Mouse (Mus musculus): Measurements from ENCODE around the gene Zfhx3. TPM values are rescaled to one million over a fixed set of nuclear protein-coding genes. Genes with fewer than 3 reads are reported as not detected.

Zfhx3 gene
- polyA plus RNA-seq, 1 experiment from 2014 or later: 68.4 TPM

DNA sequence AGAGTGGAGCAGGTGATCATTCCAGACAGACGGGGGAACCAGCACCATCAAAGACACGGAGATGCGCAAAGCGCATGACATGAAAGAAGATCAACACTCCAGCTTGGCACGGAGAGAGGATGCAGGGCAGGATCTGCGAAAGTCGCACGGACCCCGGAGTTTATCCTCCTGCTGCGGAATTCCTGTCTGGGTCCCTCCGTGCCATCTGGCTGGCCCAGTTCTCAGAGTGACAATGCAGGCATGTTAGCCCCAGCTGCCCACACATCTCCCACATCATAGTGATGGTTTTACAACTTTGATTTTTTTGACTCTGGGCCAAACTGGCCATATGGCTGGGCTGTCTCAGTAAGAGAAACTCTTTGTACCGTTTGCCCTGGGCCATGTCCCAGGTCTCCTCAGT, 623.6 kb downstream of the Zfhx3 start:
- WGBS: 73% methylated on average over 12 of the region's 12 CpGs
- no peaks in the 10 kb centered on the region; the same call in 1 of the 2 replicates for H3K4me1 ChIP-seq (ENCODE audit: control insufficient read depth, insufficient read depth, low read length)
- H3K9me3 ChIP-seq (ENCODE audit: control insufficient read depth, low read length): no peaks in the 10 kb centered on the region; the same call in 1 of the 2 replicates
- no peaks in the 10 kb centered on the region for H3K36me3 ChIP-seq (ENCODE audit: control insufficient read depth, insufficient read depth, low read length)
- no peaks in the 10 kb centered on the region for H3K27me3 ChIP-seq (ENCODE audit: control insufficient read depth, insufficient read depth, low read length)
- DNase-seq (no peak), ATAC-seq (ENCODE audit: low FRiP score, low TSS enrichment) (no peak)
- H3K4me2 ChIP-seq (ENCODE audit: low read length): no peak overlapping the region
- H3K9ac ChIP-seq (replicated peaks; ENCODE audit: low read length): no peak overlapping the region
- no peak overlapping the region for H3K4me3 ChIP-seq (replicated peaks; ENCODE audit: low read depth, low read length)
- no peak overlapping the region for H3K27ac ChIP-seq (replicated peaks; ENCODE audit: low read depth, low read length)

DNA sequence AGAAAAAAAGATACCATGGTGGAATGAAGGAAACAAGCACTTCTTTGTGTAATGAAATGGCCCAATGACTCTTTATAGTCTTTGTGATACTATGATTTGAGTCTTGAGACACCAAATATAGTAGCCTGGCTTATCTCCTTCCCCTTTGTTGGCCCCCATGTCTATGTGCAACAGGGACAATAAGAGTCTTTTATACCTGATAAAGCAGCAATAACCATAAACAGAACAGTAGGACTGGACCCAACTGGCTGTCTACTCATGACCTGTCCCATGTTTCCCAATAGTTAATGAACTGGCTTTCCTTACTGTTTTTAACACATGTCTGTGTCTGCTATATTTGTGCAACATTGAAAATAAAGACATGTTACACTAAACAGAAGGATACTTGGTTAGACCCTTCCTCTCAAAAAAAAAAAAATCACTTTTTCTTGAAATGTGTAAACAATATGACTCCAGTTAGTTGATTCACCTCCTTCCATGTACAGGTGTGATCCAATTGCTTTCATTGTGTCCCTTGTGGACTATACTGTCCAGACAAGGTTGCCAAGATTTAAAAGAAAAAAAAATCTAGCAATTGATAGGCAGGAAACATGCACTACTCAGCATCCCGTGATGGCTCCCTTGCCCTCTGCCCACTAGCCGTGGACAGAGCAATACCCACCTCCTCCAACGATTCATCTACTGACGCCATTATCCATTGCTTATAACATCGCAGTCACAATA, 631.0 kb downstream of the Zfhx3 start:
- DNase-seq (no peak), ATAC-seq (ENCODE audit: low FRiP score, low TSS enrichment) (no peak)
- Histone ChIP-seq H3K9me3 (ENCODE audit: control insufficient read depth, low read length) (no peaks in the 10 kb centered on the region; the same call in 1 of the 2 replicates), H3K27me3 (ENCODE audit: control insufficient read depth, insufficient read depth, low read length) (no peaks in the 10 kb centered on the region), H3K4me1 (ENCODE audit: control insufficient read depth, insufficient read depth, low read length) (peaks cover 13% of the 10 kb centered on the region; the same call in 1 of the 2 replicates), H3K4me3 (replicated peaks; ENCODE audit: low read depth, low read length) (no peak overlapping the region), H3K36me3 (ENCODE audit: control insufficient read depth, insufficient read depth, low read length) (no peaks in the 10 kb centered on the region), H3K4me2 (ENCODE audit: low read length) (no peak overlapping the region), H3K27ac (replicated peaks; ENCODE audit: low read depth, low read length) (no peak overlapping the region), H3K9ac (replicated peaks; ENCODE audit: low read length) (no peak overlapping the region)
- WGBS: 86% methylated on average over 5 of the region's 5 CpGs

DNA sequence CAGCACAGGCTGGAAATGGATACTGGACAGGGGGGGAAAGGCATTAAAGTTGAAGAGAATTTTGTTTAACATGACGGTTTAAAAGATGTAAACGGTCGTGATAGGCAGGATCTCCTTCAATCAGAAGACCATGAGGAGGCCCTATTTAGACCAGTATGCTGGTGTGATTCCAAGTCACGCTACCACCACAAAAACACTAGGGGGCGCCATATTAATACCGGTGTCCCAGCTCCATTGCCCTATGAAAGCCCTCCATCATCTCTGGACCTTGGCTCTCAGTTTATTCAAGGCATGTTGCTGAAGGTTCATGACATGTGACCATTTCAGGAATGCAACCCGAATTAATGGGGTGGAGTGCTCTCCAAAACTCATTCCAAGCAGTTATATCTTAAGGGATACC, 631.7 kb downstream of the Zfhx3 start:
- no peaks in the 10 kb centered on the region for H3K27me3 ChIP-seq (ENCODE audit: control insufficient read depth, insufficient read depth, low read length)
- no peaks in the 10 kb centered on the region for H3K9me3 ChIP-seq (ENCODE audit: control insufficient read depth, low read length)
- WGBS: 38% methylated on average over 7 of the region's 7 CpGs
- no peak for ATAC-seq (ENCODE audit: low FRiP score, low TSS enrichment)
- H3K27ac ChIP-seq (replicated peaks; ENCODE audit: low read depth, low read length): no peak overlapping the region
- DNase-seq: no peak
- no peak overlapping the region for H3K9ac ChIP-seq (replicated peaks; ENCODE audit: low read length)
- no peaks in the 10 kb centered on the region for H3K36me3 ChIP-seq (ENCODE audit: control insufficient read depth, insufficient read depth, low read length)
- peaks cover 13% of the 10 kb centered on the region; the same call in 1 of the 2 replicates for H3K4me1 ChIP-seq (ENCODE audit: control insufficient read depth, insufficient read depth, low read length)
- H3K4me2 ChIP-seq (ENCODE audit: low read length): no peak overlapping the region
- H3K4me3 ChIP-seq (replicated peaks; ENCODE audit: low read depth, low read length): no peak overlapping the region

DNA sequence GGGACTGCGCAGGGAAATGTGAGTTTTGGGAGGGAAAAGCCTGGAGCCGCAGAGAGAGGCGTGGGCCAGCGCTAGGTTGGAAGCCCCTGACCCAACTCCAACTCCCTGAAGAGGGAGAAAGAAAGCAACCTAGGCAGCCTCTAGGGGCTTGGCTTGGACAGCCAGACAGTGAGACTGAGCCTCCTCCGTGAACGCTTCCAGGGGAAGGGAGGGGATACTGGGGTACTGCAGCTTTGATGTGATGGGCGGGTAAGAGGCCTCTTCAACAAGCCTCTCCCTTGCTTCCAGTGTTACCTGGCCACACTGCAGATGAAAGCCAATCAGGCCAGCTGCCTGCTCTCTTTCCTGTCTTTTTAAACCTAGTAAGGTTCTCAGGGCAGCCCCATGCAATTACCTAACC, 635.1 kb downstream of the Zfhx3 start:
- no peak overlapping the region; the same call in 1 of the 2 replicates for H3K9ac ChIP-seq (replicated peaks; ENCODE audit: low read length)
- peaks cover 13% of the 10 kb centered on the region; the same call in 1 of the 2 replicates for H3K4me1 ChIP-seq (ENCODE audit: control insufficient read depth, insufficient read depth, low read length)
- ATAC-seq (ENCODE audit: low FRiP score, low TSS enrichment) (no peak), DNase-seq (peak; percentile 35)
- peak overlapping the region; percentile 38; the same call in 1 of the 2 replicates for H3K27ac ChIP-seq (replicated peaks; ENCODE audit: low read depth, low read length)
- H3K27me3 ChIP-seq (ENCODE audit: control insufficient read depth, insufficient read depth, low read length): no peaks in the 10 kb centered on the region
- H3K9me3 ChIP-seq (ENCODE audit: control insufficient read depth, low read length): no peaks in the 10 kb centered on the region
- H3K4me2 ChIP-seq (ENCODE audit: low read length): no peak overlapping the region
- H3K4me3 ChIP-seq (replicated peaks; ENCODE audit: low read depth, low read length): no peak overlapping the region
- no peaks in the 10 kb centered on the region for H3K36me3 ChIP-seq (ENCODE audit: control insufficient read depth, insufficient read depth, low read length)
- WGBS: 25% methylated on average over 7 of the region's 7 CpGs

GRCm38 (mm10) chr8:108578388-108578787, 635.9 kb downstream of the Zfhx3 start:
- Histone ChIP-seq H3K4me1 (ENCODE audit: control insufficient read depth, insufficient read depth, low read length) (peaks cover 13% of the 10 kb centered on the region; the same call in 1 of the 2 replicates), H3K27me3 (ENCODE audit: control insufficient read depth, insufficient read depth, low read length) (no peaks in the 10 kb centered on the region), H3K9me3 (ENCODE audit: control insufficient read depth, low read length) (no peaks in the 10 kb centered on the region), H3K27ac (replicated peaks; ENCODE audit: low read depth, low read length) (peak overlapping the region; percentile 67), H3K4me2 (ENCODE audit: low read length) (peak overlapping the region; percentile 14; the same call in 1 of the 2 replicates), H3K36me3 (ENCODE audit: control insufficient read depth, insufficient read depth, low read length) (no peaks in the 10 kb centered on the region), H3K4me3 (replicated peaks; ENCODE audit: low read depth, low read length) (no peak overlapping the region), H3K9ac (replicated peaks; ENCODE audit: low read length) (0 out of 2 replicates have a peak overlapping the region, but pooled peaks have one; percentile 16)
- DNase-seq (peak; percentile 73), ATAC-seq (ENCODE audit: low FRiP score, low TSS enrichment) (0 out of 2 replicates have a peak, but pooled peaks have one; percentile 58)
- WGBS: 31% methylated on average over 10 of the region's 10 CpGs

DNA sequence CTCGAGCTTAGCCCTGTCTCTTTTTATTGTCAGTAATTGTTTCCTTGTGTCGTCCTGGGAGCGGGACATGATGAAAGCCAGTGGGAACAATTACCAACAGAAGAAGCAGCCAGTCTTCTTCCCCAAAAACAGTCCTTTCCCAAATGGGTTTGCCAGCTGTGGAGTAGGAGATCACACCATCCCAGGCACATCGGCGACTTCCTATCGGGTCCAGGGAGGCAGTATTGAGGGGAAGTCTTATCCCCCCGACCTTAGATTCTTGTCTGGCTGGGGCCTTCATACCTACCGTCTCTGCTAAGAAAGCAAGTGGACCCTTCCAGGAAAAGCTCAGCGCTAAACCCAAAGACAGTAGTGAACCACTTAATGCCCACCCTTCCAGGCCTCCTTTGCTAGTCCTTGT, 637.4 kb downstream of the Zfhx3 start:
- DNase-seq (no peak), ATAC-seq (ENCODE audit: low FRiP score, low TSS enrichment) (no peak)
- Histone ChIP-seq H3K4me1 (ENCODE audit: control insufficient read depth, insufficient read depth, low read length) (peaks cover 13% of the 10 kb centered on the region; the same call in 1 of the 2 replicates), H3K27me3 (ENCODE audit: control insufficient read depth, insufficient read depth, low read length) (no peaks in the 10 kb centered on the region), H3K4me3 (replicated peaks; ENCODE audit: low read depth, low read length) (no peak overlapping the region), H3K36me3 (ENCODE audit: control insufficient read depth, insufficient read depth, low read length) (no peaks in the 10 kb centered on the region), H3K9me3 (ENCODE audit: control insufficient read depth, low read length) (no peaks in the 10 kb centered on the region), H3K27ac (replicated peaks; ENCODE audit: low read depth, low read length) (no peak overlapping the region), H3K9ac (replicated peaks; ENCODE audit: low read length) (no peak overlapping the region), H3K4me2 (ENCODE audit: low read length) (no peak overlapping the region)
- WGBS: 62% methylated on average over 9 of the region's 9 CpGs

- no peak overlapping the region for H3K4me3 ChIP-seq (replicated peaks; ENCODE audit: low read depth, low read length)
- H3K27ac ChIP-seq (replicated peaks; ENCODE audit: low read depth, low read length): no peak overlapping the region
- 95% methylated on average over 5 of the region's 5 CpGs for WGBS
- peaks cover 13% of the 10 kb centered on the region; the same call in 1 of the 2 replicates for H3K4me1 ChIP-seq (ENCODE audit: control insufficient read depth, insufficient read depth, low read length)
- ATAC-seq (ENCODE audit: low FRiP score, low TSS enrichment) (no peak), DNase-seq (no peak)
- H3K9ac ChIP-seq (replicated peaks; ENCODE audit: low read length): no peak overlapping the region
- H3K4me2 ChIP-seq (ENCODE audit: low read length): no peak overlapping the region
- H3K27me3 ChIP-seq (ENCODE audit: control insufficient read depth, insufficient read depth, low read length): no peaks in the 10 kb centered on the region
- H3K36me3 ChIP-seq (ENCODE audit: control insufficient read depth, insufficient read depth, low read length): no peaks in the 10 kb centered on the region
- no peaks in the 10 kb centered on the region for H3K9me3 ChIP-seq (ENCODE audit: control insufficient read depth, low read length)
Observed at GRCm38 (mm10) chr8:108580364-108580763, 637.9 kb downstream of the Zfhx3 start.

DNA sequence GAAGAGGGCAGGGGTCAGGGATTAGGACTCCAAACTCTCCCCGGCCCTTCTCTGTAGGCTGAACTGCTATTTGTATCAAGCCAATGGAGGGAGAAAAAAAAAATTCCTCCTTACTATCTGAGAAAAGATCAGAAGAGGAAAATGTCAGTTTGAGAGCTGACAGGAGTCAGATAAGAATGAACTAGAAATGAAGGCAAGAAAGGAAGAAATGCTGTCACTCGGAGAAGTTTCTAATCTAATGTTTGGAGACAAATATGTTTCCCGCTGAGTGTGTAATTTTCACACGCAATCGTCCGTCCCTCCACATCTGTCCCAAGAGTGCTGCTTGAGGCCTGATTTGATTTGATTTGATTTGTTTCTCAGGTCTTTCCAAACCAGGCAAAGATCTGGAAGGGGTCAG, 639.1 kb downstream of the Zfhx3 start:
- 67% methylated on average over 6 of the region's 6 CpGs for WGBS
- H3K27ac ChIP-seq (replicated peaks; ENCODE audit: low read depth, low read length): no peak overlapping the region
- no peaks in the 10 kb centered on the region for H3K9me3 ChIP-seq (ENCODE audit: control insufficient read depth, low read length)
- H3K9ac ChIP-seq (replicated peaks; ENCODE audit: low read length): no peak overlapping the region
- peaks cover 13% of the 10 kb centered on the region; the same call in 1 of the 2 replicates for H3K4me1 ChIP-seq (ENCODE audit: control insufficient read depth, insufficient read depth, low read length)
- ATAC-seq (ENCODE audit: low FRiP score, low TSS enrichment): no peak
- H3K36me3 ChIP-seq (ENCODE audit: control insufficient read depth, insufficient read depth, low read length): no peaks in the 10 kb centered on the region
- DNase-seq: no peak
- no peak overlapping the region for H3K4me2 ChIP-seq (ENCODE audit: low read length)
- no peaks in the 10 kb centered on the region for H3K27me3 ChIP-seq (ENCODE audit: control insufficient read depth, insufficient read depth, low read length)
- no peak overlapping the region for H3K4me3 ChIP-seq (replicated peaks; ENCODE audit: low read depth, low read length)

DNA sequence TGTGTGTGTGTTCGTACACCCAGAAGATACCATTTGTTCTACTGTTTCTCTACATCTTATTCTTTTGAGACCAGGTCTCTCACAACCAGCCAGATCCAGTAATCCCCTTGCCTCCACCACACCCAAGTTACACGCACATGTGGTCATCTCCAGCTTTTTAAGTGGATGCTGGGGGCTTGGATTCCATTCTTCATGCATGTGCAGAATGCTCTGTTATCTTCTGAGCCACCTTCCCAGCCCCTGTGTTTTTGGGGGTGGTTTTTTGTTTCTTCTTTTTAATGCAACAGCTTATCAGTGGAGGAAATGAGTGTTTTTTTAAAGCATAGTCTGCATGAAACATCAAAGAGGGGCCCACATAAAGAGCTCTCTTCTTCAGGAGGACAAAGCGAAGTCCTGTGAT, 639.8 kb downstream of the Zfhx3 start:
- no peaks in the 10 kb centered on the region for H3K9me3 ChIP-seq (ENCODE audit: control insufficient read depth, low read length)
- no peak for DNase-seq
- no peak overlapping the region for H3K9ac ChIP-seq (replicated peaks; ENCODE audit: low read length)
- no peak overlapping the region for H3K4me3 ChIP-seq (replicated peaks; ENCODE audit: low read depth, low read length)
- no peaks in the 10 kb centered on the region for H3K27me3 ChIP-seq (ENCODE audit: control insufficient read depth, insufficient read depth, low read length)
- WGBS: 81% methylated on average over 3 of the region's 3 CpGs
- no peaks in the 10 kb centered on the region for H3K36me3 ChIP-seq (ENCODE audit: control insufficient read depth, insufficient read depth, low read length)
- no peak overlapping the region for H3K27ac ChIP-seq (replicated peaks; ENCODE audit: low read depth, low read length)
- ATAC-seq (ENCODE audit: low FRiP score, low TSS enrichment): no peak
- no peak overlapping the region for H3K4me2 ChIP-seq (ENCODE audit: low read length)
- peaks cover 11% of the 10 kb centered on the region; the same call in 1 of the 2 replicates for H3K4me1 ChIP-seq (ENCODE audit: control insufficient read depth, insufficient read depth, low read length)
